Mouse (Mus musculus) midbrain, embryonic 10.5 days (tissue): Measurements from ENCODE around the gene A030014E15Rik. TPM values are rescaled to one million over a fixed set of nuclear protein-coding genes. Genes with fewer than 3 reads are reported as not detected.
"Not testable (repeated sequence)": the region's sequence is repeated elsewhere in the genome, so short reads cannot be mapped to it uniquely, and the experiment has no call there.

Source experiments
- DNase-seq: peaks from one replicate; pipeline ENCODE4 v3.0.0-alpha.2; 2017; ENCODE audit warnings: low spot score
- H3K27ac ChIP-seq: fragments of 300-500 bp; sonication (generic); replicated peaks from 2 replicates; pipeline ENCODE4 v1.5.1; 2016; ENCODE audit warnings: mild to moderate bottlenecking
- H3K27me3 ChIP-seq: fragments of 300-500 bp; sonication (generic); 2 replicates; pipeline ENCODE4 v1.6.1; 2016; ENCODE audit warnings: low read depth, mild to moderate bottlenecking; ENCODE audit not compliant: poor library complexity, severe bottlenecking
- H3K36me3 ChIP-seq: fragments of 300-500 bp; sonication (generic); 2 replicates; pipeline ENCODE4 v1.6.1; 2016; ENCODE audit warnings: mild to moderate bottlenecking, moderate library complexity
- H3K4me1 ChIP-seq: fragments of 300-500 bp; sonication (generic); 2 replicates; pipeline ENCODE4 v1.6.1; 2016
- H3K4me3 ChIP-seq: fragments of 300-500 bp; sonication (generic); 2 replicates; pipeline ENCODE4 v1.5.1; 2016; ENCODE audit warnings: mild to moderate bottlenecking, moderate library complexity
- H3K9me3 ChIP-seq: fragments of 300-500 bp; sonication (generic); replicated peaks from 2 replicates; pipeline ENCODE4 v1.6.1; 2016; ENCODE audit warnings: mild to moderate bottlenecking
- WGBS: fragments of 180-500 bp; shearing (Covaris S2); methylation state at CpG from one replicate; pipeline ENCODE4 v1.1.7; 2016; 5-methylcytosine and 5-hydroxymethylcytosine counted together
- polyA plus RNA-seq: library from polyadenylated mRNA; unstranded; fragments of >200 nt; fragmentation: Nextera tagmentation; extraction: Ambion mirVana; gene quantifications from 2 replicates; pipeline ENCODE4 v1.2.1, GENCODE M21; 2016

A030014E15Rik gene
- not detected in 2 replicates for polyA plus RNA-seq

- no peak for DNase-seq
- no peaks in the 10 kb centered on the region for H3K9me3 ChIP-seq
- H3K4me1 ChIP-seq: no peaks in the 10 kb centered on the region
- no peaks in the 10 kb centered on the region for H3K36me3 ChIP-seq
- no peaks in the 10 kb centered on the region for H3K27me3 ChIP-seq
- WGBS: 93% methylated on average over 6 of the region's 6 CpGs
- H3K4me3 ChIP-seq: no peak within 1 kb of the TSS
- no peak within 1 kb of the TSS for H3K27ac ChIP-seq
Measured at GRCm38 (mm10) chr1:82924650-82925049, at the start of gene A030014E15Rik. Gene A030014E15Rik, plus strand, starts transcription at chr1:82924917.

DNA sequence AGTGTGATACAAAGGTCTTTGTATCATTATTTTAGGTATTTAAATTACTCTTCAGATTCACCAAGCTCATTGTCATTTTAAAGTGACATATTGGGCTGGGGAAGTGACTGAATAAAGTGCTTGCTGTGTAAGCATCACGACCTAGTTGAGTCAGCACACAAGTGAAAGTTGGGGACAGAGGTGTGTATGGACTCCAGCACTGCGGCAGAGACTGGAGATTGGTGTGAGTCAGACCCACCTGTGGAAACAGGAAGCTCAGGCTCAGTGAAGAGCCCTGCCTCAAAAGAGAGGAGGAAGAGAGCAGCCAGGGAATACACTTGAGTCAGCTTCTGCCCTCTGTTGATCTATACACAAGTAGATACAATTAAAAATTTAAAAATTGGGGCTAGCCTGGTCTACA is 45.5 kb upstream of the A030014E15Rik start:
- WGBS: 87% methylated on average over 2 of the region's 2 CpGs
- Histone ChIP-seq H3K27ac (no peak overlapping the region), H3K9me3 (no peaks in the 10 kb centered on the region), H3K27me3 (no peaks in the 10 kb centered on the region), H3K4me3 (no peak overlapping the region), H3K4me1 (no peaks in the 10 kb centered on the region), H3K36me3 (peaks cover 71% of the 10 kb centered on the region)
- no peak for DNase-seq

GRCm38 (mm10) chr1:82880196-82880595 is 44.5 kb upstream of the A030014E15Rik start:
- WGBS: 86% methylated on average over 8 of the region's 8 CpGs
- H3K4me1 ChIP-seq: no peaks in the 10 kb centered on the region
- DNase-seq: no peak
- H3K9me3 ChIP-seq: no peaks in the 10 kb centered on the region
- H3K4me3 ChIP-seq: no peak overlapping the region
- no peaks in the 10 kb centered on the region for H3K27me3 ChIP-seq
- peaks cover 77% of the 10 kb centered on the region for H3K36me3 ChIP-seq
- no peak overlapping the region for H3K27ac ChIP-seq

GRCm38 (mm10) chr1:82893269-82893668 is 31.4 kb upstream of the A030014E15Rik start:
- no peak for DNase-seq
- H3K27me3 ChIP-seq: no peaks in the 10 kb centered on the region
- 97% methylated on average over 7 of the region's 7 CpGs for WGBS
- H3K4me1 ChIP-seq: no peaks in the 10 kb centered on the region
- no peak overlapping the region for H3K27ac ChIP-seq
- H3K9me3 ChIP-seq: no peaks in the 10 kb centered on the region
- no peak overlapping the region for H3K4me3 ChIP-seq
- peaks cover 75% of the 10 kb centered on the region for H3K36me3 ChIP-seq

GRCm38 (mm10) chr1:82900567-82900966 is 24.1 kb upstream of the A030014E15Rik start:
- no peak overlapping the region for H3K27ac ChIP-seq
- no peaks in the 10 kb centered on the region for H3K27me3 ChIP-seq
- WGBS: 94% methylated on average over 1 of the region's 1 CpGs
- no peak overlapping the region for H3K4me3 ChIP-seq
- no peaks in the 10 kb centered on the region for H3K4me1 ChIP-seq
- peaks cover 65% of the 10 kb centered on the region for H3K36me3 ChIP-seq
- DNase-seq: no peak
- H3K9me3 ChIP-seq: no peaks in the 10 kb centered on the region

- Histone ChIP-seq H3K4me3 (no peak overlapping the region), H3K36me3 (peaks cover 59% of the 10 kb centered on the region), H3K27me3 (no peaks in the 10 kb centered on the region), H3K9me3 (no peaks in the 10 kb centered on the region), H3K4me1 (no peaks in the 10 kb centered on the region), H3K27ac (no peak overlapping the region)
- WGBS: 93% methylated on average over 3 of the region's 3 CpGs
- DNase-seq: no peak
Measured at GRCm38 (mm10) chr1:82901201-82901600, 23.5 kb upstream of the A030014E15Rik start.

- Histone ChIP-seq H3K9me3 (no peaks in the 10 kb centered on the region), H3K27me3 (no peaks in the 10 kb centered on the region), H3K4me1 (no peaks in the 10 kb centered on the region), H3K4me3 (no peak overlapping the region), H3K36me3 (peaks cover 29% of the 10 kb centered on the region), H3K27ac (no peak overlapping the region)
- DNase-seq: no peak
- WGBS: 78% methylated on average over 3 of the region's 3 CpGs
Measured at GRCm38 (mm10) chr1:82905886-82906285, 18.8 kb upstream of the A030014E15Rik start.

DNA sequence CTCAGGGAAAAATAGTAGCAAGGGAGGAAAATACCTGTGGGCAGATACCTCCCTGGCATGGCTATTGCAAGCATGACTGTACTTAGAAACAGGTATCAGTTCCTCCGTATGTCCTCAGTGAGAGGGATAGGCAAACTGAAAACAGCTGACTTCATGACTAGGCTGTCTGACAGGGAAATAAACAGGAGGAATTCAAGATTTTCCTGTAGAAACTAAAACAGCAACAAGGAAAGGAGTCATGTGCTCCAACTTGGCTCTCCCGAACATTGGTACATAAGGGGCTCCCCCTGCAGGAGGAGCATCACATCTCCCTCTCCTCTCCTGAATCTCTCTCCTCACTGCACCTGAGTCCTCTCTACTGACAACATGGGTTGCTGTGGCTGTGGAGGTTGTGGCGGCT is 11.7 kb upstream of the A030014E15Rik start, which contains the start of gene A030005L19Rik:
Gene A030005L19Rik, plus strand, starts transcription at position 301 of the 400 bp plus-strand sequence.
- H3K4me3 ChIP-seq: no peak within 1 kb of the TSS
- no peaks in the 10 kb centered on the region for H3K27me3 ChIP-seq
- no peaks in the 10 kb centered on the region for H3K9me3 ChIP-seq
- no peak within 1 kb of the TSS for H3K27ac ChIP-seq
- H3K4me1 ChIP-seq: no peaks in the 10 kb centered on the region
- H3K36me3 ChIP-seq: 0 out of 2 replicates have a peak, but pooled peaks cover 2% of the 10 kb centered on the region
- WGBS: 90% methylated on average over 3 of the region's 3 CpGs
- no peak for DNase-seq

GRCm38 (mm10) chr1:82913434-82913833 is 11.3 kb upstream of the A030014E15Rik start:
- 100% methylated on average over 5 of the region's 5 CpGs for WGBS
- H3K4me3 ChIP-seq, H3K4me1 ChIP-seq: not testable (repeated sequence)

GRCm38 (mm10) chr1:82930558-82930957 is 5.8 kb downstream of the A030014E15Rik start:
- not testable (repeated sequence) for H3K4me3 ChIP-seq, H3K27me3 ChIP-seq, H3K27ac ChIP-seq, H3K4me1 ChIP-seq, H3K36me3 ChIP-seq, H3K9me3 ChIP-seq, DNase-seq
- 89% methylated on average over 3 of the region's 3 CpGs for WGBS

More at GRCm38 (mm10) chr1:82913434-82913833, 11.3 kb upstream of the A030014E15Rik start:
- not testable (repeated sequence) for DNase-seq, H3K27ac ChIP-seq, H3K9me3 ChIP-seq, H3K27me3 ChIP-seq, H3K36me3 ChIP-seq

- H3K27me3 ChIP-seq, DNase-seq, H3K4me3 ChIP-seq, H3K9me3 ChIP-seq, H3K4me1 ChIP-seq, H3K27ac ChIP-seq, H3K36me3 ChIP-seq: not testable (repeated sequence)
- no CpG with 5 or more reads among the region's 6 CpGs for WGBS
Measured at GRCm38 (mm10) chr1:82931326-82931725, 6.6 kb downstream of the A030014E15Rik start, which contains the start of gene Gm6217. Gene Gm6217, minus strand, starts transcription at chr1:82931399.

DNA sequence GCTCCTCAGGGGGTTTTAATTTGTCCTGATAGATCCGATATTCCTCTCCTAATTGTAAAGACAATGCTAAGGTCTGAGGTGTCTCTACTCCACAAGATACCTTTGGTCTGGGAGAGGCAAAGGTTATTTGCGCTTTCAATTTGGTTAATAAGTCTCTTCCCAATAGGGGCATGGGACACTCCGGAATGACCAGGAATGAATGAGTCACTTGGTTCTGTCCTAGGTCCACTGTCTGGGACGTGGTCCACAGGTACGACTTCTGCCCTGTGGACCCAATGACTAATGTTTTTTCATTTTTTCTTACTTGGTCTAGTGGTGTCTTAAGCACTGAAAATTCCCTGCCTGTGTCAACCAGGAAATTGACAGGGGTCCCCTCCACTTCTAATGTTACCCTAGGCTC is 13.9 kb downstream of the A030014E15Rik start:
- Histone ChIP-seq H3K4me1 (no peaks in the 10 kb centered on the region), H3K9me3 (peaks cover 10% of the 10 kb centered on the region; the same call in 1 of the 2 replicates), H3K27ac (no peak overlapping the region), H3K36me3 (no peaks in the 10 kb centered on the region), H3K27me3 (no peaks in the 10 kb centered on the region), H3K4me3 (no peak overlapping the region)
- DNase-seq: no peak
- WGBS: 92% methylated on average over 5 of the region's 5 CpGs

- 98% methylated on average over 1 of the region's 2 CpGs for WGBS
- not testable (repeated sequence) for H3K27ac ChIP-seq, H3K4me1 ChIP-seq, H3K4me3 ChIP-seq, H3K27me3 ChIP-seq, H3K36me3 ChIP-seq, DNase-seq
- peaks cover 10% of the 10 kb centered on the region; the same call in 1 of the 2 replicates for H3K9me3 ChIP-seq
Measured at GRCm38 (mm10) chr1:82942505-82942904, 17.8 kb downstream of the A030014E15Rik start.

GRCm38 (mm10) chr1:82943295-82943694 is 18.6 kb downstream of the A030014E15Rik start, which contains the start of gene A030003K21Rik:
Gene A030003K21Rik, minus strand, starts transcription at chr1:82943388.
- not testable (repeated sequence) for H3K4me1 ChIP-seq, H3K36me3 ChIP-seq, DNase-seq, H3K4me3 ChIP-seq, H3K27me3 ChIP-seq, H3K27ac ChIP-seq
- WGBS: no CpG with 5 or more reads among the region's 6 CpGs
- H3K9me3 ChIP-seq: peaks cover 10% of the 10 kb centered on the region; the same call in 1 of the 2 replicates
